Mouse (Mus musculus) heart, postnatal 0 days (tissue): ENCODE results near the gene Myo9b.

Experiments
- CTCF ChIP-seq: IDR thresholded peaks from 2 replicates; pipeline ENCODE4 v1.5.1; 2016; ENCODE audit warnings: antibody characterized with exemption, control low read depth, low read depth
- EP300 ChIP-seq: IDR thresholded peaks from 2 replicates; pipeline ENCODE4 v1.6.1; 2016; ENCODE audit warnings: antibody characterized with exemption, low read depth

- TF ChIP-seq CTCF (no peak), EP300 (no peak)
Measured at GRCm38 (mm10) chr8:71402446-71402964, 130.0 kb downstream of the Myo9b start.
